Mouse (Mus musculus) splenic B cell, adult 2 months (primary cell): Measurements from ENCODE around the gene Spice1.
A peak's percentile ranks its signal among the peaks of the same experiment; 100 is the strongest.

Source experiments
- DNase-seq: peaks from one replicate; pipeline ENCODE4 v3.0.0-alpha.2; 2011; ENCODE audit warnings: low read depth, low spot score
- H3K27me3 ChIP-seq: 2 replicates; pipeline ENCODE4 v1.6.1; 2012; ENCODE audit warnings: mild to moderate bottlenecking, low read length, moderate library complexity, mixed read lengths; ENCODE audit not compliant: control insufficient read depth, poor library complexity, insufficient read depth, severe bottlenecking
- H3K36me3 ChIP-seq: 2 replicates; pipeline ENCODE4 v1.6.1; 2012; ENCODE audit warnings: mild to moderate bottlenecking, low read length, moderate library complexity, mixed read lengths; ENCODE audit not compliant: control insufficient read depth, poor library complexity, insufficient read depth, severe bottlenecking

Spice1 gene

DNA sequence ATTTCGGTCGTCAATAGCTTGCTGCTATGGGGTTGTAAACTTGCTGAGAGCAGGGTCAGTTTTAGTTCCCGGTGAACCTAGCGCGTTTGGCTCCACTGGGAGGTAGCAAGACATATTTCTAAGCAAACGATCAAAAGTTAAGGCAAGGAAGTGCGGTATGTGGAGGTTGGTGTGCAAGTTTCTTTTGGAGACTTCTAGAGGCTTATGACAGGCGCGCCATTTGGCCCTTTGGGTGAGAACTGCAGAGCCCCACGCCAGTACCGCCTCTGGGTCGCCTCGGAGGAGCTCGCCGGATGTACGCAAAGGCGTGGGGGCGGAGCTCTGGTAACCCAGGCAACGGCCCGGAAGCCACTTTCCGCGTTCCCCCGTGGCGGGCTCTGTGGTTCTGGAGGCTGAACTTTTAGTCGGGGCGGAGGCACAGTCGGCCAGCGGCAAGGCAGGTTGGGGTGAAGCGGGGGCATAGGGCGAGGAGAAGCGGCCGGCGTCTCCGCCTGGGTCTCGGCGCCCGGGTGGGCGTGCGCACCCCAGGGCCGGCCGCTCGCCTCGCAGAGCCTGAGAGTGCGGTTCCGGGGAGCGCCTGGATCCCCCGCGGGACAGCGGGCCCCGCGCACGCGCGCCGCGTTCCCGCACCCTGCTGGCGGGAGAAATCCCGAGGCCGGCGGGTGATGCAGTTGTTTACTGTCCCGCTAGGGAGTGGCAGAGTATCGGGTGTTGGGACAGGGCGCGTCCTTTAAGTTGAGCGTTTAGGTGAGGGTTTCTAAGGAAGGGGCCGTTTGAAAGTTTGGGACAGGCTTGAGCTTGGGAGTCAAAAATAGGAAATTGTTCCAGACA lies at the start of gene Spice1:
TSS of gene Spice1 (plus strand) at position 51 of the 831 bp plus-strand sequence.
- Histone ChIP-seq H3K27me3 (no peaks in the 10 kb centered on the region), H3K36me3 (no peaks in the 10 kb centered on the region)
- peak; percentile 97 for DNase-seq

DNA sequence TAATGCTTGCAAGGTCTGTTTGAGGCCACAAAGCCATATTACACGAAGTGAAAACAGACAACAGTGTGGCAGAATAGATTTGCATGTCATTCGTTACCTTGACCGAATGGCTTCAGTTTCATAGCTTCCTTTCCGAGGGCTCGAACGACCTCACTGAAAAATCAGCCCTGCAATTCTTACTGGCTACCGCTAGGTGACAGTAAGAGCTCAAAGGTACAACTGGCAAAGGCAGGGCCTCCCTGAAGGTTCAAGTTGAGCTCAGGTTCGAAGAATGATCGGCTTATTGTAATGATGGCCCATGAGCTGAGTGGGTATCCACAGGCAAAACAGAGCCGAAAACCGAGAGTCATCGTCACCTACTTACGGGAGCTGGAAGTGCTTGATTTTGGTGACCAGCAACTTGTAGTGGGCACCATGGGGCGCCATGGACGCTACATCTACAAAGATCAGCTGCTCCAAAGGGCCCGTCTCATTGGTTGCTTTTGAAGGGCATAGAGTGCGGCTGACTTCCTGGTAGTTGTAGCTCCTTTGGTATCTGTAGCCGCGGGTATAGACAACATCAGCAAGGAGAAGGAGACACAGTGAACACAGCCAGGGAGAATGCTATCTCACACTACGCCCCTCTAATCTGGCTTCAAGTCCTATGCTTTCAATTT lies 47.4 kb upstream of the Spice1 start:
- Histone ChIP-seq H3K27me3 (no peaks in the 10 kb centered on the region), H3K36me3 (no peaks in the 10 kb centered on the region)
- peak; percentile 42 for DNase-seq

DNA sequence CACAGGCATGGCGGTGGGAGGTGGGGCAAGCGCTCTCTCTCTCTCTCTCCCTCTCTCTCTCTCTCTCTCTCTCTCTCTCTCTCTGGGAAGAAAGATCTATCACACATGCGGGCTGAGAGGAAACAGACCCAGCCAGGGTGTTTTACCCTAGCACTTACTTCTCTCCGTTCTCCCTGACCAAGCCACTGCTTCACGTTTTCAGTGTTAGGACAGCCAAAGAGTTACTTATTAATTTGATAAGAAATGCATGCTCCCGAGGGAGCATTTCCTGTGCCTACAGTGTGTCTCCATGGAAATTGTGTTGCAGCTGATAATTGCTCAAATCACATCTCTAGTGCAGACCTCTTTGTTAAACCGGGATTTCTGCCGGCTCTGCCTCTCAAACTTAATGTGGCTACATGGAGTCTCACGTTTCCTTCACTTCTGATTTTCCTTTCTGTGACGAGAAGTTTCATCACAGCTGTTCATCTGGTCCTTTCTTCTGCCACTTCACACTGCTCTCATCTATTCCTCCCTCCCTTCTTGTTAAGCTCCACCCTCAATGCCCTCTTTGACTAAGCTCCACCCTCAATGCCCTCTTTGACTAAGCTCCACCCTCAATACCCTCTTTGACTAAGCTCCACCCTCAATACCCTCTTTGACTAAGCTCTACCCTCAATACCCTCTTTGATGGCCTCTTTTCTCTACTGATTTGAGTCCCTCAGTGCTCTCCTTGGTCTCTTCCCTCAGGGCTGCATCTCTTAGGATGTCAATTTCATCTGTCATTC lies 44.6 kb upstream of the Spice1 start:
- Histone ChIP-seq H3K36me3 (no peaks in the 10 kb centered on the region), H3K27me3 (no peaks in the 10 kb centered on the region)
- no peak for DNase-seq

DNA sequence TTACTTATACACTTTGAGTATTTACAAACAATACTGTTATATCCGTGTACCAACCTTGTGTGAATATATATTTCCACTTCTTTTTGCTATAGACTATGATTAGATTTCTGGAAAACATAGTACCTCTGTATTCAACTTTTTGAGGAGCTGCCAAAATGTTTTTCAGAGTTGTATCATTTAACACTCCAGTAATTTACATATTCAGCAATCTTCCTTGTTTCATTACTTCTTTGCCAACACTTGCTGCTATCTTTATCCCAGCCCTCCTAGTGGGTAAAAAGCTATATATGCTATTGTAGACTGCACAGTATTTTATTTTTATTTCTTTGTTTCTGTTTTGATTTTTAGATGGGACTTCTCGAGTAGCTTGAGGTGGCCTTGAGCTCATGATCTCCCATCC lies 43.1 kb upstream of the Spice1 start:
- no peaks in the 10 kb centered on the region for H3K36me3 ChIP-seq
- no peak for DNase-seq

DNA sequence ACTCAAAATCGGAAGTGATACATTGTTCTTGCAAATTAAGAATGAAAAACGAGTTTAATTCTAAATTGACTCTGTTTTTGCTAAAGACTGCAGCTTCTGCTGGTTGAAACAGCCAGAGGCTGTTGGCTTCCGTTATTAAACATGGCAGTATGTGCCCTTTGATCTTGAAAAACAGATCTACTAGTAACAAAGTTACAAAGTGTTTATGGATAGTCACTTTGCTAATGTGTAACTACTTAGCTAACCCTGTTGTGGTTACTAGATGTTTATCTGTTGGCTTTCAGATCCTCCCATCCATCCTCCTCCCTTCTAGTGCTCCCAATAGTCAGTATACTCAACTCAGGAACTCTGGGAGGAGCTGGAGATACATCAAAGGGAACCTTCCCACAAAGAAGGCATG lies 41.3 kb upstream of the Spice1 start:
- DNase-seq: no peak
- no peaks in the 10 kb centered on the region for H3K36me3 ChIP-seq

More for the DNA sequence above, 43.1 kb upstream of the Spice1 start:
- H3K27me3 ChIP-seq: no peaks in the 10 kb centered on the region

DNA sequence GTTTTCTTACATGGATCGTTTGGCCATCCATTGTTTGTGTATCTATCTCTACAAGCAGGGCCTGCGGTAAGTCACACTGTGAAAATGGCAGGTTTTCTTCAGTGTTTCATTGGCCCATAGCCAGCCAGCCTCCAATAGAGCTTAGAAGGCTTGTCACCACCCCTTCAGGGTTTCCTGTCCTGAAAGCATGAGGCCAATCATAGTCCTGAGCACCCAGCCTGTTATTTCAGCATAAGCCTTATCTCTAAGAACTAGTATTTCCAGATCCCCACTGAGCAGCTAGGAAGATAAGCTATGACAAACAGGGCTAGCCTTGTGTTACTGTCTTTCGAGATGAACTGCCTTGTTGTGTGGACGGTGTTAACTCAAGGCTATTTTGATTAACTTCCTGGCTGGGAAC lies 33.5 kb upstream of the Spice1 start:
- Histone ChIP-seq H3K27me3 (no peaks in the 10 kb centered on the region), H3K36me3 (no peaks in the 10 kb centered on the region)
- DNase-seq: no peak

More for the DNA sequence above, 41.3 kb upstream of the Spice1 start:
- H3K27me3 ChIP-seq: no peaks in the 10 kb centered on the region

DNA sequence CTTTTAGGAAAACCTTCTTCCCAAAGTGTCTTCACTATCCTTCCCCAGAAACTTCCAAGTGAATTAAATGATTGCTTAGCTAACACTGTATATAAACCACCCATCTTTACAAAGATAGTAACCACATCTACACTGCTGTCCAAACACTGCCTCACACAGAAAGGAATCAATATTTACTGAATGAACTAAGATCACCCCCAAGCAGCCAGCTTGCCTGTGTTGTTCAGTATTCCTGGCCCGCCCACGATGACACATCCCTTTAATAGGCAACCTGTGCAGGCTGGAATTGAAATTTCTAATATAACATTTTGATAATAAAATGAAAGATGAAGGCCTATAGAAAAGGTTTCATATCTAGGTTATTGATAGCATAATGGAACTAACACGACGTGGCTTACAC lies 30.6 kb upstream of the Spice1 start:
- DNase-seq: no peak
- Histone ChIP-seq H3K36me3 (no peaks in the 10 kb centered on the region), H3K27me3 (no peaks in the 10 kb centered on the region)

DNA sequence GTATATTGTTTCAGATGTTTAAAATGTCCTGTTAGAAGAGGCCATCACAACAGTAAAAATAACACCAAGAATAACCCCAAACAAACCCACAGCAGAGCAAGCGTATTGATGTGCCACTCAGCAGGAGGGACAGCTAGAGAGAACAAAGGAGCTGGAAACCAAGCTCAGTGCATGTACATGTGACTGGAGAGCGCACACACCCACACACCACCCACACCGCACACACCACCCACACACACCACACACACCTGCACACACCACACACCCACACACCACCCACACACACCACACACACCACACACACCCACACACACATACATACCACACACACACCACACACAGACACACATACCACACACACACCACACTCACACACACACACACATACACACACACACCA lies 26.7 kb upstream of the Spice1 start:
- Histone ChIP-seq H3K36me3 (no peaks in the 10 kb centered on the region), H3K27me3 (no peaks in the 10 kb centered on the region)
- DNase-seq: no peak

DNA sequence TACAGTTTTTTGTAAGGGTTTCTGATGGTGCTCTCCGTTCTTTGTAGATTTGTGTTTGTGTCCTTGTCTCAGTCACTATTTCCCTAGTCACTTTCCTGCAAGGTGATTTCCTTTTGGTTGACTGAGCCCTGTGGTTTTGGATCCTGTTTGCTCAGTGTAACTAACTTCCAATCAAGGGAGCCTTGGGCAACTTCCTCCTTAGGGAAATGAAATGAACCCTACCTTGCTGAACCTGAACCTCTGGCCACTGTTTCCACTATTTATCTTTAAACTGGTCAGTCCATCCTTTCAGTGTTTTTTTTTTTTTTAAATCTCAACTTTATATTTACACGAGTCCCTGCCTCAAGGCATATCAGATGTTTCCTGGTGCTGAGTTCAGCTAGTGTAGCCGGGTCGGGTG lies 18.3 kb upstream of the Spice1 start:
- H3K36me3 ChIP-seq: no peaks in the 10 kb centered on the region
- peaks cover 1% of the 10 kb centered on the region; the same call in 1 of the 2 replicates for H3K27me3 ChIP-seq
- DNase-seq: no peak

DNA sequence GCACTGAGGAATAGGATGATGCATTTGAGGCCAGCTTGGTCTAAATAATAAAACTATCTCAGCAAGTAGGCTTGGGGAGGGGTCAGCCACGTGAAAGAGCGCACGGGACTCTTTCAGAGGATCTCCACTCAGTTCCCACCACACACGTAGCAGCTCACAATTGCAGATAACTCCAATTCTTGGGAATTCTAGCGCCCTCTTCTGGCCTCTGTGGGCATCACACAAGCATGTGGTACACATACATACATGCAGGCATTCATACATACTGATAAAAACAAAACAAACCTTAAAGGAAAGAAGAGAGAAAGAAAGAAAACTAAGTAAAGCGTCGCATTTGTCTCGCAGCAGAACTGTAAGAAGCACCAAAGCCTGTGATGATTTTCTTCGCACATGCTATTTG lies 16.3 kb upstream of the Spice1 start:
- peak; percentile 23 for DNase-seq
- H3K27me3 ChIP-seq: peaks cover 2% of the 10 kb centered on the region; the same call in 1 of the 2 replicates
- H3K36me3 ChIP-seq: no peaks in the 10 kb centered on the region

DNA sequence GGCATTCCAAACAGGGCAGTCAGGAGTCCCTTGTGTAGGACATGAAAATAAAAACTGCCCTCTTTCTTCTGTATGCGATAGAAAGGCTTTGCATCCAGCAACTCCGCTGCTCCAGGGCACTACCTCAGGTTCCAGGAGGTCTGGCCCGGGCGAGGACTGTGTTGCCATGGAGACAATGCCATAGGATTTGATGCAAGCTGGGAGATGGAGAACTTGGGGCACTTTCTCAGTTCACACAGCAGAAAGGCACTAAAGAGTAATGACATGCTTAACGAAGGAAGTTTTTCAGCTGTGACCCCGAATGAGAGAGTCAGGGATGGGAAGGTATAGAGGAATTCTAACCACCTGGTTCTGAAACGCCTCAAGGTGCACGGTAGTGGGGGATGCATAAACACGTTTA lies 15.8 kb upstream of the Spice1 start:
- DNase-seq: no peak
- Histone ChIP-seq H3K27me3 (peaks cover 2% of the 10 kb centered on the region; the same call in 1 of the 2 replicates), H3K36me3 (no peaks in the 10 kb centered on the region)

DNA sequence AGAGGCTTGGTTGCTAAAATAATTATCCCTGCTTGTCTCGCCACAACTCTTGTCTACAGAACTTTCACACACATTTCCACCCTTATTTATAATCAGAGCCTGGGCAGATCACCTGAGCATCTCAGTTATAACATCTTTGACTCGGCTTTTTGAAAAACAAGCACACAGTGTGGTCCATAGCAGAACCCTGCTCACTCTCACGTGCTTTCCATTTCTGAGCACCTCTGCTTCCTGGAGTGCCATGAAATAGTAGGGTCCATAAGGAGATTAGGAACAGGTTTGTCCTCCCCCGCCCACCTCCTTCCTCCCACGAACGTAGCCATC lies 15.3 kb upstream of the Spice1 start:
- Histone ChIP-seq H3K36me3 (no peaks in the 10 kb centered on the region), H3K27me3 (peaks cover 2% of the 10 kb centered on the region; the same call in 1 of the 2 replicates)
- DNase-seq: no peak

DNA sequence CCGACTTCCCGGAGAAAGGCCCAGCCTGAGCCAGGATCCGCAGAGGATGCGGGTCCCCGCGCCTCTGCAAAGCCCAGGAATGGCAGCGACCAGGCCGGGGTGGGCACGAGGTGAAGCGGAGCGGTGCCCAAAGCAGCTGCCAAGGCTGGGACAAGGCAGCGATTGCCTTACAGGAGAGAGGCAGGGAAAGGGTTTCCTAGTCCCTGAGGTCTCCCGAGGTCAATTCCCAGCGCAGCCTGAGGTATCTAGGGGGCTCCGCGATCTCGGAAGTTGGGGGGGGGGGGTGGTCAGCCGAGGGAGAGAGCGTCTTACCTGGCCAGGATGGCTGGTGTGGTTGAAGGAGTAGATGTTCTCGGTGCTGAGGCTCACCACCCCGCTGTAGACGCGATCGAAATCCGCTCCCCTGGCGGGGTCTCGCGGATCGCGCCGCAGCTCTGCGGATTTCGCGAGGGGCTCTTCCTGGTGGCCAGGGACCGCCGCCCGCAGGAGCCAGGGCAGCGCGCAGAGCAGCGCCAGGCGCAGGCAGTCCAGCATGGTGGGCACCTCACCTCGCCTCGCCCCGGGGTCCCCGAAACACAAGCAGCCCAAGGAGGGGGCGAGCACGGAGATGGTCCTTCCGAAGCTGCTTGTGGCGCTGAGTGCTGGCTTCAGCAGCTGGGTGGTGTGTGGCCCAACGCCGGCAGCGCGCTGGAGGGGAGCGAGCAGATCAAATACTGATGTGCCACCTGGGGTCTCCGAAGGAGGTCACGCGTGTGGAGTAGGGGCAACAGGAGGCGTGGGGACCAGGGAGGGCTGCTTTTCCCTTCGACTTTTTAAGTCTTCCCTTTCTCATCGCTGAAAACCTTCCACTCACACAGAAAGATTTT lies 14.7 kb upstream of the Spice1 start:
- peak; percentile 38 for DNase-seq
- peaks cover 2% of the 10 kb centered on the region; the same call in 1 of the 2 replicates for H3K27me3 ChIP-seq
- no peaks in the 10 kb centered on the region for H3K36me3 ChIP-seq

DNA sequence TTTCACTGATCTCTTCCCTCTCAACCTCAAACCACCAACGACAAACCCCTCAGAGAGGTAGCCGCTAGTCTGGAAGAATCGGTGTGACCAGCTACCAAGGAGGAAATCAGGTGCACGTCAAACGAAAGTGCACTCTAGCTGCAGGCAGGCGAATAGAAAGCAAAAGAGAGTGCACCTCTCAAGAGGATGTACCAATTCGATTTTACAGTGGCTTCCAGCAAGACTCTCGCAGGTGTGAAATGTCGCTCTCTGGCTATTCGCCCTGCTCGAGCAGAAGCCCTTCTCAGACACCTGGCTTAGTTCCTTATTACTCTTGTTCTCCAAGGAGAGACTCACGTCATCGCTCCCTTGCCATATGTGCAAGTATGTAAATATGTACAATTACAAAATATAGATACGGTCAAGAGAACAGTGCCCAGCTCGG lies 14.0 kb upstream of the Spice1 start, which contains the start of gene Sidt1:
TSS of gene Sidt1 (minus strand) at position 336 of the 424 bp plus-strand sequence.
- H3K27me3 ChIP-seq: peaks cover 2% of the 10 kb centered on the region; the same call in 1 of the 2 replicates
- peak; percentile 74 for DNase-seq
- no peaks in the 10 kb centered on the region for H3K36me3 ChIP-seq
